In genomic region chr17:30481766-30482165, GRCm38 (mm10) we compare ENCODE assay signal across 17 mouse cellular contexts.
"Had no signal": no experiment of that assay in that cellular context is flagged by ENCODE, and none has a peak within 500 bp of the region (broad histone marks: within the 10 kb centered on the region; RNA-seq: fewer than 3 reads in every experiment).

No protein-coding gene starts in this region.

- H3K9ac ChIP-seq: neural tube, embryonic 12.5 days; neural tube, embryonic 13.5 days; neural tube, embryonic 15.5 days; stomach, embryonic 15.5 days had no signal

- H3K4me3 ChIP-seq: neural tube, embryonic 12.5 days; neural tube, embryonic 13.5 days; neural tube, embryonic 15.5 days; stomach, embryonic 15.5 days had no signal

- H3K27ac ChIP-seq: neural tube, embryonic 12.5 days; neural tube, embryonic 13.5 days; neural tube, embryonic 15.5 days; stomach, embryonic 15.5 days; stomach, postnatal 0 days had no signal

- DNase-seq: retina, postnatal 1 day; right cerebral cortex, adult 18-20 months; right cerebral cortex, postnatal 14 days; right cerebral cortex, postnatal 25 days; right cerebral cortex, postnatal 4 days; spleen, adult 18-20 months; thymus, adult 18-20 months; thymus, adult 2 months; thymus, postnatal 14 days; thymus, postnatal 25 days; thymus, postnatal 36 days; thymus, postnatal 4 days had no signal

- H3K36me3 ChIP-seq: neural tube, embryonic 12.5 days; neural tube, embryonic 15.5 days; stomach, embryonic 15.5 days had no signal

- H3K4me2 ChIP-seq: neural tube, embryonic 12.5 days; neural tube, embryonic 13.5 days; neural tube, embryonic 15.5 days; stomach, embryonic 15.5 days had no signal

- H3K4me1 ChIP-seq: neural tube, embryonic 12.5 days; neural tube, embryonic 13.5 days; neural tube, embryonic 15.5 days; stomach, embryonic 15.5 days had no signal

- H3K9me3 ChIP-seq: neural tube, embryonic 12.5 days; neural tube, embryonic 13.5 days; neural tube, embryonic 15.5 days; stomach, embryonic 15.5 days had no signal

- H3K27me3 ChIP-seq: neural tube, embryonic 12.5 days; neural tube, embryonic 13.5 days; neural tube, embryonic 15.5 days; stomach, embryonic 15.5 days had no signal
